Mouse (Mus musculus) urinary bladder, postnatal 14 days (tissue): ENCODE results near the gene Fbxw8.

Experiments
- DNase-seq: peaks from one replicate; pipeline ENCODE4 v3.0.0; 2021; ENCODE audit warnings: low spot score

The Fbxw8 gene

DNA sequence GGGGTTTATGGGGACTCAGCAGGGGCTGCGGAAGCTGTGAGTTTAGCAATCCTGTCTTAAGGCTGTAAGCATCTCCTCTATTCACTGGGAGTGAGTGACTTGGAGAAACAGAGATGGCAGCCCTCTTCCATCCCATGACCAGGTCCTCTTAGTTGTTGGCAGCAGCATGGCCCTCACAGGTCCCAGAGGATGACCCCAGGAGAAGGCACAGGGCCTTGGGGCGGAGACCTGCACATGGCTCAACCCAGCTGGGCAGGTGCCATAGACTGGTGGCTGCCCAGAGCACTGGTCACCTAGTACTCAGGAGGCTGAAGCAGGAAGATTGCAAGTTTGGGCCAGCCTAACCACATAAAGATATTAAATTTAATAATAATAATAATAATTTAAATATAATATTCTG, 139.6 kb downstream of the Fbxw8 start:
- DNase-seq, result no peak

DNA sequence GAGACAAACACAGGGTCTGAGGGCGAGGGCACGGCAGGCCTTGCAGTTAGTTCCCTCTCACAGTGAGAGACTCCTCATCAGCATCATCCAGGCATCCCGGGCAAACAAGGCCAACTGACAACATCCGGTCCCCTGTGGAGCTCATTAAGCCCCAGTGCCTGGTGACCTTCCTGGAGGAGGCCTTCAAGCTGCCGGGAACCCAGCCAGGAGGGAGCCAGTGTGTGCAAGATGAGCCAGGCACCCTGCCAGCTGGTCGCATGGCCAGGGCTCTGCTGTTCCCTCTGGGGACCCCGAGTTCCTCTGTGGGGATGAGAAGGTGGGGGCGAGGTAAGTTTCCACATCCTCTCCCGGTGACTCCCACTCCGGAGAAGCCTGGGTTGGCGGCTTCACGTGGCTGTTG, 140.2 kb downstream of the Fbxw8 start:
- no peak for DNase-seq
